Mouse (Mus musculus) liver, embryonic 12.5 days (tissue): ENCODE measurements around the gene Odaph. TPM values are rescaled to one million over a fixed set of nuclear protein-coding genes. Genes with fewer than 3 reads are reported as not detected.

ENCODE experiments used
- ATAC-seq: fragments of 200-750 bp; cut with Nextera tagmentation; 2 replicates; pipeline ENCODE4 v1.8.0; 2017; ENCODE audit warnings: moderate number of reproducible peaks, mild to moderate bottlenecking, moderate library complexity
- H3K27ac ChIP-seq: fragments of 300-500 bp; sonication (generic); 2 replicates; pipeline ENCODE4 v1.5.1; 2016; ENCODE audit warnings: mild to moderate bottlenecking
- H3K27me3 ChIP-seq: fragments of 300-500 bp; sonication (generic); replicated peaks from 2 replicates; pipeline ENCODE4 v1.6.1; 2016; ENCODE audit warnings: mild to moderate bottlenecking, moderate library complexity
- H3K36me3 ChIP-seq: fragments of 300-500 bp; sonication (generic); 2 replicates; pipeline ENCODE4 v1.6.1; 2016; ENCODE audit warnings: mild to moderate bottlenecking, moderate library complexity
- H3K4me1 ChIP-seq: fragments of 300-500 bp; sonication (generic); 2 replicates; pipeline ENCODE4 v1.6.1; 2016
- H3K4me2 ChIP-seq: fragments of 300-500 bp; sonication (generic); 2 replicates; pipeline ENCODE4 v1.6.1; 2016; ENCODE audit warnings: mild to moderate bottlenecking, moderate library complexity
- H3K4me3 ChIP-seq: fragments of 300-500 bp; sonication (generic); 2 replicates; pipeline ENCODE4 v1.5.1; 2016; ENCODE audit warnings: mild to moderate bottlenecking, moderate library complexity
- H3K9ac ChIP-seq: fragments of 300-500 bp; sonication (generic); 2 replicates; pipeline ENCODE4 v1.6.1; 2016; ENCODE audit warnings: mild to moderate bottlenecking, moderate library complexity
- H3K9me3 ChIP-seq: fragments of 300-500 bp; sonication (generic); replicated peaks from 2 replicates; pipeline ENCODE4 v1.6.1; 2016; ENCODE audit warnings: mild to moderate bottlenecking, moderate library complexity
- whole genome bisulfite sequencing: fragments of 180-500 bp; shearing (Covaris S2); methylation state at CpG from one replicate; pipeline ENCODE4 v1.1.7; 2016; ENCODE audit not compliant: insufficient replicate concordance; 5-methylcytosine and 5-hydroxymethylcytosine counted together
- polyA plus RNA-seq: library from polyadenylated mRNA; unstranded; fragments of >200 nt; fragmentation: Nextera tagmentation; extraction: Ambion mirVana; gene quantifications from 2 replicates; pipeline ENCODE4 v1.2.1, GENCODE M21; 2016

Odaph gene
- polyA plus RNA-seq, 1 experiment from 2014 or later: not detected

GRCm38 (mm10) chr5:91972046-91972445 lies 15.2 kb upstream of the Odaph start:
- Histone ChIP-seq H3K27ac (no peak overlapping the region), H3K9me3 (no peaks in the 10 kb centered on the region), H3K4me3 (no peak overlapping the region), H3K36me3 (peaks cover 16% of the 10 kb centered on the region; the same call in 1 of the 2 replicates), H3K9ac (no peak overlapping the region), H3K4me2 (no peak overlapping the region), H3K27me3 (no peaks in the 10 kb centered on the region), H3K4me1 (no peaks in the 10 kb centered on the region)
- no peak for ATAC-seq
- WGBS: 83% methylated on average over 3 of the region's 3 CpGs

GRCm38 (mm10) chr5:91974002-91974401 lies 13.3 kb upstream of the Odaph start:
- H3K4me3 ChIP-seq: no peak overlapping the region
- no peaks in the 10 kb centered on the region for H3K27me3 ChIP-seq
- H3K4me2 ChIP-seq: no peak overlapping the region
- H3K9ac ChIP-seq: no peak overlapping the region
- ATAC-seq: no peak
- H3K27ac ChIP-seq: no peak overlapping the region
- WGBS: 56% methylated on average over 7 of the region's 7 CpGs
- no peaks in the 10 kb centered on the region for H3K4me1 ChIP-seq
- peaks cover 12% of the 10 kb centered on the region; the same call in 1 of the 2 replicates for H3K36me3 ChIP-seq
- H3K9me3 ChIP-seq: no peaks in the 10 kb centered on the region

DNA sequence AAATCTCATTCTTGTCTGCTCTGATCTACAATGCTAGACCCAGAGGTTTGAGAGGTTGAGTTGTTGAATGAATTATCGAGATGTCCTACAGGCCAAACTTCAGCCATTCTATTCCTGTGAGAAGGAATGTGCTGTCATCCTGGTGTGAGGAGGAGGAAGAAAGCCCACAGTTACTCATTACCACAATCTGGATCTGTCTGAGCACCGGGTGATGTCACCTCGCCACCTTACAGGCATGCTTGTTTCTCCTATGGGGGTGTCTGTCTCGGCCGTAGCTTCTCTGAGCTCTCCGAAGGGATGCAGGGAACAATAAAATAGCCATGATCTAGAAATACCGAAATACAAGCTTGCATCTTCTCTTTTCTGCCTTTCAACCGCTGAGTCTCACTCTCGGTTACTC lies 11.5 kb upstream of the Odaph start:
- H3K4me3 ChIP-seq: no peak overlapping the region
- no peaks in the 10 kb centered on the region; the same call in 1 of the 2 replicates for H3K36me3 ChIP-seq
- no peaks in the 10 kb centered on the region for H3K9me3 ChIP-seq
- no peaks in the 10 kb centered on the region for H3K4me1 ChIP-seq
- no peak overlapping the region for H3K9ac ChIP-seq
- no peak overlapping the region for H3K27ac ChIP-seq
- H3K4me2 ChIP-seq: no peak overlapping the region
- WGBS: 80% methylated on average over 9 of the region's 9 CpGs
- ATAC-seq: no peak
- no peaks in the 10 kb centered on the region for H3K27me3 ChIP-seq

DNA sequence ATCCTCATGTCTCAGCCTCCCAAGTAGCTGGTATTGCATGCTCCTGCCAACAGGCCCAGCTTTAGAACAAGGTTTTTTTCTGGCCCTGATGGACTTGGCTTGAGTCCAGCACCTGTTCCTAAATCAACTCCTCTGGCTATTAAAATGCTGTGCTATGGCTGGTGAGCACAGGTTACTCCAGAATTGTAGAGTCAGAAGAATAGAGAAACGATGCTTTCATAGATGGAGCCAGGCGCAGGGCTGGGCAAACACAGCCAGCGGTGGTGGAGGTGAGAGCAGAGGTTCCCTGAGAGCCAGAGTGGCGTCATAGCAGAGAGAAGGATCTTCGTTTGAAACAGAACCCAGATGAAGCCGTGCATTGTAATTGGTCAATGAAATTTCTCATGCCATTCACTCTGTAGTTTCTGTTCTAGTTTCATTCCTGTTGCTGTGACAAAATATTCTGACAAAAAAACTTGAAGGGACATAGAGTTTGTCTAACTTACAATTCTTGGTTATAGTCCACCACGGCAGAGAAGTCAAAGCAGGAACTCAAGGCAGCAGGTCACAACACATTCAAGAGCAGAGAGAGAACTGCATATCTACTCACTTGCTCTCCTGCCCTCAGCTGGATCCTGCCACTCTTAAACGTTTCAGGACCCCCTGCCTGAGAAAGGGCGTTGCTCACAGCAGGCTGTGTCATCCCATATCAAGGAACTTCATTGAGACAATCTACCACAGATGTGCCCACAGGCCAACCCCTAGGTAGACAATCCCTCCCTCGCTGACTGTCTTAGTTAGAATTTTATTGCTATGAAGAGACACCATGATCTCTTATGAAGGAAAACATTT lies 10.5 kb upstream of the Odaph start:
- Histone ChIP-seq H3K27ac (no peak overlapping the region), H3K9ac (no peak overlapping the region), H3K4me3 (no peak overlapping the region), H3K27me3 (no peaks in the 10 kb centered on the region), H3K9me3 (no peaks in the 10 kb centered on the region), H3K4me1 (no peaks in the 10 kb centered on the region), H3K36me3 (no peaks in the 10 kb centered on the region; the same call in 1 of the 2 replicates), H3K4me2 (no peak overlapping the region)
- WGBS: 58% methylated on average over 10 of the region's 10 CpGs
- ATAC-seq: no peak

GRCm38 (mm10) chr5:91977397-91977770 lies 9.9 kb upstream of the Odaph start:
- Histone ChIP-seq H3K27me3 (no peaks in the 10 kb centered on the region), H3K9me3 (no peaks in the 10 kb centered on the region), H3K27ac (no peak overlapping the region), H3K4me2 (no peak overlapping the region), H3K4me3 (no peak overlapping the region), H3K36me3 (no peaks in the 10 kb centered on the region), H3K9ac (no peak overlapping the region), H3K4me1 (no peaks in the 10 kb centered on the region)
- ATAC-seq: no peak
- 46% methylated on average over 2 of the region's 2 CpGs for WGBS

- H3K9ac ChIP-seq: no peak overlapping the region
- no peak for ATAC-seq
- WGBS: 69% methylated on average over 11 of the region's 11 CpGs
- no peaks in the 10 kb centered on the region for H3K36me3 ChIP-seq
- H3K27ac ChIP-seq: no peak overlapping the region
- H3K4me3 ChIP-seq: no peak overlapping the region
- no peaks in the 10 kb centered on the region for H3K9me3 ChIP-seq
- H3K4me1 ChIP-seq: no peaks in the 10 kb centered on the region
- no peak overlapping the region for H3K4me2 ChIP-seq
- H3K27me3 ChIP-seq: no peaks in the 10 kb centered on the region
Observed at GRCm38 (mm10) chr5:91981176-91981840, 6.0 kb upstream of the Odaph start.

DNA sequence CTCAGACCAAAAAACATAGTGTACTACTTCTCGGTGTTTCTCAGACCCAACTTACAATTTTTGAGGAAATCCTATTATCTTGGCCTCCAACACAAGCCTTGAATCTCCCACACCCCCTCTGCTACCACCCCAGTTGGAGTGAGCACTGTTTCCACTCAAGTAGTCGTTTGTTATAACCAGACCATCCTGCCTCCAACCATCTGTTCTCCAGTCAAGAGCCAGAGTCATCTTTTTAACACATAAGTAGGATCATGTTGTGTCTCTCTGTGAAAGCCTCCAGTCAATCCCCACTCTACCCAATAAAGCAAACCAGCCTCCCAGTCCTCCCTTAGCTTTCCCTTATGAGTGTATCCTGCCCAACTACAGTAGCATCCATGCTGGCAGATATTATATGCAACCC lies 3.8 kb upstream of the Odaph start:
- no peak overlapping the region for H3K4me3 ChIP-seq
- H3K4me1 ChIP-seq: no peaks in the 10 kb centered on the region
- H3K9ac ChIP-seq: no peak overlapping the region
- WGBS: 50% methylated on average over 2 of the region's 2 CpGs
- ATAC-seq: no peak
- no peaks in the 10 kb centered on the region for H3K36me3 ChIP-seq
- H3K4me2 ChIP-seq: no peak overlapping the region
- H3K27me3 ChIP-seq: no peaks in the 10 kb centered on the region
- no peaks in the 10 kb centered on the region for H3K9me3 ChIP-seq
- no peak overlapping the region for H3K27ac ChIP-seq

GRCm38 (mm10) chr5:91985721-91986120 lies 1.6 kb upstream of the Odaph start:
- no peak overlapping the region for H3K4me3 ChIP-seq
- no peaks in the 10 kb centered on the region for H3K27me3 ChIP-seq
- WGBS: 54% methylated on average over 2 of the region's 2 CpGs
- no peaks in the 10 kb centered on the region for H3K9me3 ChIP-seq
- H3K4me1 ChIP-seq: no peaks in the 10 kb centered on the region
- H3K4me2 ChIP-seq: no peak overlapping the region
- H3K27ac ChIP-seq: no peak overlapping the region
- H3K36me3 ChIP-seq: no peaks in the 10 kb centered on the region
- no peak overlapping the region for H3K9ac ChIP-seq
- no peak for ATAC-seq

- H3K27me3 ChIP-seq: no peaks in the 10 kb centered on the region
- WGBS: 82% methylated on average over 2 of the region's 2 CpGs
- ATAC-seq: no peak
- no peak overlapping the region for H3K4me3 ChIP-seq
- H3K36me3 ChIP-seq: no peaks in the 10 kb centered on the region
- H3K4me2 ChIP-seq: no peak overlapping the region
- no peaks in the 10 kb centered on the region for H3K4me1 ChIP-seq
- no peak overlapping the region for H3K9ac ChIP-seq
- H3K9me3 ChIP-seq: no peaks in the 10 kb centered on the region
- H3K27ac ChIP-seq: no peak overlapping the region
Observed at GRCm38 (mm10) chr5:91987799-91988198, 524 bp downstream of the Odaph start.

GRCm38 (mm10) chr5:91989261-91989660 lies 2.0 kb downstream of the Odaph start:
- 71% methylated on average over 9 of the region's 9 CpGs for WGBS
- Histone ChIP-seq H3K27me3 (no peaks in the 10 kb centered on the region), H3K4me2 (no peak overlapping the region), H3K9me3 (no peaks in the 10 kb centered on the region), H3K4me1 (no peaks in the 10 kb centered on the region), H3K36me3 (no peaks in the 10 kb centered on the region), H3K27ac (no peak overlapping the region), H3K4me3 (no peak overlapping the region), H3K9ac (no peak overlapping the region)
- ATAC-seq: no peak

GRCm38 (mm10) chr5:91991191-91991937 lies 4.1 kb downstream of the Odaph start:
- 58% methylated on average over 6 of the region's 6 CpGs for WGBS
- no peaks in the 10 kb centered on the region for H3K4me1 ChIP-seq
- no peak overlapping the region for H3K4me3 ChIP-seq
- H3K36me3 ChIP-seq: no peaks in the 10 kb centered on the region
- H3K27me3 ChIP-seq: no peaks in the 10 kb centered on the region
- H3K9me3 ChIP-seq: no peaks in the 10 kb centered on the region
- no peak overlapping the region for H3K27ac ChIP-seq
- ATAC-seq: no peak
- H3K4me2 ChIP-seq: no peak overlapping the region
- no peak overlapping the region for H3K9ac ChIP-seq

- H3K9ac ChIP-seq: no peak overlapping the region
- no peak overlapping the region for H3K4me2 ChIP-seq
- H3K9me3 ChIP-seq: no peaks in the 10 kb centered on the region
- no peaks in the 10 kb centered on the region for H3K4me1 ChIP-seq
- H3K27ac ChIP-seq: no peak overlapping the region
- H3K27me3 ChIP-seq: no peaks in the 10 kb centered on the region
- ATAC-seq: no peak
- H3K36me3 ChIP-seq: no peaks in the 10 kb centered on the region
- no peak overlapping the region for H3K4me3 ChIP-seq
- WGBS: 64% methylated on average over 2 of the region's 2 CpGs
Observed at GRCm38 (mm10) chr5:91993061-91993460, 5.8 kb downstream of the Odaph start.
